Mouse (Mus musculus): ENCODE results near the gene Galnt6. TPM values are rescaled to one million over a fixed set of nuclear protein-coding genes. Genes with fewer than 3 reads are reported as not detected.
A peak's percentile ranks its signal among the peaks of the same experiment; 100 is the strongest.

The Galnt6 gene
- polyA plus RNA-seq, 1 experiment = 0.29 TPM

DNA sequence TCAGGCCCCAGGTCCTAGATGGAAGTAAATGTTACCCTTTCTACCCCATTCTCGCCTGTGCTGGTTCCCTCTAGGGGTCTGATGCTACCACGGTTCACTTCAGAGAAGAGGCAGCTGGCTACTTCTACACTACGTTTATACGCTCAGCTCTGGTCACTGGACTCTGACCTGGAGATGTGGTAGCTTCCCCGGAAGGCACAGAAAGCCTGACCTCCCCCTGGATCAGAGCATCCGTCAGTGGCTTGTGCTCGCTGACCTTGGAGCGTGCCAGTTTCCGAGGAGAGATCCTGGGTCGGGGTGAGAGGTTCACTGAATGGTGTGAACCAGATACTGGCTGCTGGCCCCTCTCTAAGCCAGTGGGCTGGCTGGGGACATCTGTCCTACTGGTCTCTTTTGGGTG, 31.1 kb downstream of the Galnt6 start:
- TF ChIP-seq FOSL1 (IDR thresholded peaks at IDR 0.05; ENCODE audit: insufficient read depth, low read length, poor library complexity, severe bottlenecking) (no peak), CTCF (IDR thresholded peaks at IDR 0.05; ENCODE audit: control insufficient read depth, insufficient read depth, insufficient read length) (no peak), MYOG (IDR thresholded peaks at IDR 0.05; ENCODE audit: control insufficient read depth, extremely low read depth, insufficient read length) (no peak), USF1 (IDR thresholded peaks at IDR 0.05; ENCODE audit: low read depth) (no peak), CEBPB (IDR thresholded peaks at IDR 0.05; ENCODE audit: low read depth) (no peak), MAX (IDR thresholded peaks at IDR 0.05) (no peak), MYOD1 (IDR thresholded peaks at IDR 0.05; ENCODE audit: control insufficient read depth, insufficient read length, low read depth) (no peak)
- Histone ChIP-seq H3K36me3 (ENCODE audit: control insufficient read depth, insufficient read depth) (no peaks in the 10 kb centered on the region), H3K79me3 (ENCODE audit: low read depth) (no peaks in the 10 kb centered on the region), H3K79me2 (ENCODE audit: control insufficient read depth, insufficient read depth) (no peaks in the 10 kb centered on the region), H3K27me3 (ENCODE audit: control insufficient read depth, insufficient read depth, insufficient read length) (no peaks in the 10 kb centered on the region), H3K4me3 (ENCODE audit: insufficient read depth, poor library complexity, severe bottlenecking) (no peak overlapping the region), H3ac (ENCODE audit: control insufficient read depth, insufficient read length, low read depth) (no peak overlapping the region)

DNA sequence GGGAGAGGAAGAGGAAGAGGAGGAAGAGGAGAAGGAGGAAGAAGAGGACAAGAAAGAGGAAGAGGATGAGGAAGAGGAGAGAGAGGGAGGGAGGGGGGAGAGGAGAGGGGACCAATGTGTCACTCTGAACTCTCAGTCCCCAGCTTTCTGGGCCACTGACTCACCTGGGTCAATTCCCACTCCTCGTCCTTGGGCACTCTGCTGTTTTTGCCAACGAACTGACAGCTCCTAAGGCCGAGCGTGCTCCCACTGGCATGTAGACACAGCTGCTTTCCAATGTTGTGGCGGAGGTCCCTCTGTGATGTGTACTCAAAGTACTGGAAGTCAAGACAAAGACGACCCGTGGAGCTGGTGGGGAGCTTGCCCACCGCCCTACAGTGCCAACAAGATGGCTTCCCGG, 34.8 kb downstream of the Galnt6 start:
- Histone ChIP-seq H3K27me3 (ENCODE audit: control insufficient read depth, insufficient read depth, insufficient read length) (no peaks in the 10 kb centered on the region), H3K4me3 (ENCODE audit: insufficient read depth, poor library complexity, severe bottlenecking) (no peak overlapping the region), H3K79me3 (ENCODE audit: low read depth) (no peaks in the 10 kb centered on the region), H3ac (ENCODE audit: control insufficient read depth, insufficient read length, low read depth) (no peak overlapping the region), H3K36me3 (ENCODE audit: control insufficient read depth, insufficient read depth) (no peaks in the 10 kb centered on the region), H3K79me2 (ENCODE audit: control insufficient read depth, insufficient read depth) (no peaks in the 10 kb centered on the region)
- no peak for TF ChIP-seq CEBPB (IDR thresholded peaks at IDR 0.05; ENCODE audit: low read depth)
- TF ChIP-seq MAX (IDR thresholded peaks at IDR 0.05) = no peak
- no peak for TF ChIP-seq CTCF (IDR thresholded peaks at IDR 0.05; ENCODE audit: control insufficient read depth, insufficient read depth, insufficient read length)
- TF ChIP-seq MYOD1 (IDR thresholded peaks at IDR 0.05; ENCODE audit: control insufficient read depth, insufficient read length, low read depth) = no peak
- no peak for TF ChIP-seq FOSL1 (IDR thresholded peaks at IDR 0.05; ENCODE audit: insufficient read depth, low read length, poor library complexity, severe bottlenecking)
- TF ChIP-seq USF1 (IDR thresholded peaks at IDR 0.05; ENCODE audit: low read depth) = no peak
- no peak for TF ChIP-seq MYOG (IDR thresholded peaks at IDR 0.05; ENCODE audit: control insufficient read depth, extremely low read depth, insufficient read length)

DNA sequence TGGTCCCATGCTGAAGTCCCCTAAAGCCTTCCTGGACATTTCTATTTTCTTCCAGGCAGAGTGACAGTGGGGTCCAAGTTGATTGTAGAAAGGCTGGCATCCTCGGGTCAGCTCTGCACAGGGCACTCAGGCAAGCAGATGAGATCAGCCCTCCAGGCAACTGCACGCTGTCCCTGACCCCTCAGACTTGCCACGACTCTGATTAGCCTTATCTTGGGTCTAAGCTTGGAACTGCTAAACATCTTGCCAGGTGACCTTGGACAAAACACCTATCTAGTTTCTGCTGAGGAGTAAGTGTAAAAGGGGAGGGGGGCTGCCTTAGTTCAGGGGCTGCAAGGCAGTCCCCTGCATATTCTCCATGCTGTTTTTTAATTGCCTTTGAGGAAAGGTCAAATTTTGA, 37.2 kb downstream of the Galnt6 start:
- Histone ChIP-seq H3K79me2 (ENCODE audit: control insufficient read depth, insufficient read depth) (no peaks in the 10 kb centered on the region), H3K27me3 (ENCODE audit: control insufficient read depth, insufficient read depth, insufficient read length) (no peaks in the 10 kb centered on the region), H3ac (ENCODE audit: control insufficient read depth, insufficient read length, low read depth) (no peak overlapping the region), H3K79me3 (ENCODE audit: low read depth) (no peaks in the 10 kb centered on the region), H3K36me3 (ENCODE audit: control insufficient read depth, insufficient read depth) (no peaks in the 10 kb centered on the region), H3K4me3 (ENCODE audit: insufficient read depth, poor library complexity, severe bottlenecking) (no peak overlapping the region)
- TF ChIP-seq USF1 (IDR thresholded peaks at IDR 0.05; ENCODE audit: low read depth) (no peak), CEBPB (IDR thresholded peaks at IDR 0.05; ENCODE audit: low read depth) (no peak), CTCF (IDR thresholded peaks at IDR 0.05; ENCODE audit: control insufficient read depth, insufficient read depth, insufficient read length) (no peak), MYOG (IDR thresholded peaks at IDR 0.05; ENCODE audit: control insufficient read depth, extremely low read depth, insufficient read length) (no peak), FOSL1 (IDR thresholded peaks at IDR 0.05; ENCODE audit: insufficient read depth, low read length, poor library complexity, severe bottlenecking) (no peak), MYOD1 (IDR thresholded peaks at IDR 0.05; ENCODE audit: control insufficient read depth, insufficient read length, low read depth) (no peak), MAX (IDR thresholded peaks at IDR 0.05) (no peak)

DNA sequence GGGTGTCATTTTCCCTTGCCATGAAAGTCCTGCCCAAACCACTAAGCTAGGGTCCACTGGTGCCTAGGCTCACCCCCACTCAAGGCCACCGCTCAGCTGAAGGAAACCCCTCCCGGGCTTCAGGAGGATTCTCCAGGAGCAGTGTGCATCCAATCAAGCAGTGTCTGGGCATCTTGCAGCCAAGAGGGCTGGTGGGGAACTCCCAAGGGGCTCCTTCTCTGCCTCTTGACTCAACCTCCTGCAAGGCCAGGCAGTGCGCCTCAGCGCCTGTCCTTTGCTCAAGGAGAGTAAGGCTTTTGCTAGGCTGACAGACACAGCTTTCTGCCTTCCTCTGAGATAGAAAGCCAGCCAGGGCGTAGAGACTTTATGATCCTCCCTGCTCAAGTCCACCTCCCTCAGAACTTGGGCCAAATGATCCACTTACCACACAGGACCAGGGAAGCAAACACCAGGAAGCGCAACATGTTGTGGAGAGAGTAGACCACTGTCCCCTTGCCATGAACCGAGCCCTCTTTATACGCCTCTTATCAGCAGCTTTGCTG, 41.7 kb downstream of the Galnt6 start, which contains the start of gene Cela1:
Gene Cela1 (minus strand): TSS at position 492 of the 542 bp plus-strand sequence.
- Histone ChIP-seq H3K27me3 (ENCODE audit: control insufficient read depth, insufficient read depth, insufficient read length) (no peaks in the 10 kb centered on the region), H3ac (ENCODE audit: control insufficient read depth, insufficient read length, low read depth) (peak within 1 kb of the TSS; percentile 38), H3K79me3 (ENCODE audit: low read depth) (peaks cover 2% of the 10 kb centered on the region), H3K79me2 (ENCODE audit: control insufficient read depth, insufficient read depth) (peaks cover 19% of the 10 kb centered on the region), H3K4me3 (ENCODE audit: insufficient read depth, poor library complexity, severe bottlenecking) (peak within 1 kb of the TSS; percentile 28), H3K36me3 (ENCODE audit: control insufficient read depth, insufficient read depth) (no peaks in the 10 kb centered on the region)
- TF ChIP-seq MAX (IDR thresholded peaks at IDR 0.05) = no peak
- no peak for TF ChIP-seq MYOG (IDR thresholded peaks at IDR 0.05; ENCODE audit: control insufficient read depth, extremely low read depth, insufficient read length)
- TF ChIP-seq FOSL1 (IDR thresholded peaks at IDR 0.05; ENCODE audit: insufficient read depth, low read length, poor library complexity, severe bottlenecking) = no peak
- TF ChIP-seq CTCF (IDR thresholded peaks at IDR 0.05; ENCODE audit: control insufficient read depth, insufficient read depth, insufficient read length) = no peak
- TF ChIP-seq MYOD1 (IDR thresholded peaks at IDR 0.05; ENCODE audit: control insufficient read depth, insufficient read length, low read depth) = no peak
- TF ChIP-seq USF1 (IDR thresholded peaks at IDR 0.05; ENCODE audit: low read depth) = no peak
- no peak for TF ChIP-seq CEBPB (IDR thresholded peaks at IDR 0.05; ENCODE audit: low read depth)

DNA sequence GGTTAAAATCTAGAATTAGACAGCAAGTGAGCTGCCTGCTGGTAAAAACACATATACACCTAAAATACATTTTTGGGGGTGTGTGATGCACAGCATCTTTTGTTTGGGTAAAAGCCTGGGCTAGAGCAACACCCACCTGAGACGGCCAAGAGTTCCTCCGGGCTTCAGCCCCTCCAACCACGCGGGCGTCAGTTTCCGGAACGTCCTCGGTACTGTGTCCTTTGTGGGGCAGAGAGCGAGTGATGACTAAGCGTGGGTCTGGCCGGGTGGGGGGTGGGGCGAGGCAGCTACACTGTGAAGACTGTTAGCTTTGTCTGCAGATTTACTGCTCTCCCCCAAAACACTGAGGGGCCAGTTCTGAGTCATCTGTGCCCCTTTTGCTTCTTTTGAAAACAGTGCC, 42.2 kb downstream of the Galnt6 start:
- no peaks in the 10 kb centered on the region for H3K27me3 ChIP-seq (ENCODE audit: control insufficient read depth, insufficient read depth, insufficient read length)

DNA sequence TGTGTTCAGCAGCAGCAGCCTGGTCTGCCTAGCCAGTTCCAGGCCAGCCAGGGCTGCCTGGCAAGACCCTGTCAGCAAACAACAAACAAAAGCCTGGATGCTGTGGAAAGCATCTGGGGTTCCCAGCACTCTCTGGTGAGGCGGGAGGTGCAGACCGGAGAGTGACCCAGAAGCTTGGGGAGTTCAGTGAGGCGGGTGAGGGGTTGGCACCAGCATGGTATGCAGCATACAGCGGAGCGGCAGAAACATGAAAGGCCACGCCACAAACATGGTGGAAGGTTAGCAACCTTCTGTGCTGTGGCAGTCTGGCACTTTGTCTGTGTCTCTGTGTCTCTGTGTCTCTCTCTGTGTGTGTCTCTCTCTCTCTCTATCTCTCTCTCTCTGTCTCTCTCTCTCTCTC, 42.7 kb downstream of the Galnt6 start:
- H3ac ChIP-seq (ENCODE audit: control insufficient read depth, insufficient read length, low read depth) = peak overlapping the region; percentile 26
- H3K79me2 ChIP-seq (ENCODE audit: control insufficient read depth, insufficient read depth) = peaks cover 19% of the 10 kb centered on the region
- no peaks in the 10 kb centered on the region for H3K36me3 ChIP-seq (ENCODE audit: control insufficient read depth, insufficient read depth)
- TF ChIP-seq MAX (IDR thresholded peaks at IDR 0.05) (no peak), FOSL1 (IDR thresholded peaks at IDR 0.05; ENCODE audit: insufficient read depth, low read length, poor library complexity, severe bottlenecking) (no peak)
- H3K4me3 ChIP-seq (ENCODE audit: insufficient read depth, poor library complexity, severe bottlenecking) = peak overlapping the region; percentile 28
- H3K27me3 ChIP-seq (ENCODE audit: control insufficient read depth, insufficient read depth, insufficient read length) = no peaks in the 10 kb centered on the region
- H3K79me3 ChIP-seq (ENCODE audit: low read depth) = peaks cover 2% of the 10 kb centered on the region

More for the DNA sequence above, 42.2 kb downstream of the Galnt6 start:
- Histone ChIP-seq H3ac (ENCODE audit: control insufficient read depth, insufficient read length, low read depth) (peak overlapping the region; percentile 14), H3K36me3 (ENCODE audit: control insufficient read depth, insufficient read depth) (no peaks in the 10 kb centered on the region), H3K79me3 (ENCODE audit: low read depth) (peaks cover 2% of the 10 kb centered on the region), H3K4me3 (ENCODE audit: insufficient read depth, poor library complexity, severe bottlenecking) (peak overlapping the region; percentile 28), H3K79me2 (ENCODE audit: control insufficient read depth, insufficient read depth) (peaks cover 19% of the 10 kb centered on the region)
- TF ChIP-seq MAX (IDR thresholded peaks at IDR 0.05) = peak; percentile 71
- TF ChIP-seq MYOG (IDR thresholded peaks at IDR 0.05; ENCODE audit: control insufficient read depth, extremely low read depth, insufficient read length) = no peak
- no peak for TF ChIP-seq CEBPB (IDR thresholded peaks at IDR 0.05; ENCODE audit: low read depth)
- TF ChIP-seq CTCF (IDR thresholded peaks at IDR 0.05; ENCODE audit: control insufficient read depth, insufficient read depth, insufficient read length) = no peak

All from C2C12 (cell line).